Mouse (Mus musculus): ENCODE data around the gene Mrc1. TPM values are rescaled to one million over a fixed set of nuclear protein-coding genes. Genes with fewer than 3 reads are reported as not detected.
"Not testable (repeated sequence)": the region's sequence is repeated elsewhere in the genome, so short reads cannot be mapped to it uniquely, and the experiment has no call there.

Mrc1 gene
- total RNA-seq (2021), result 10 to 100 TPM; 24.8 to 31.3 TPM
- long read RNA-seq, experiment 1, full-length matches to known transcripts, result 1 of 8 reads
- long read RNA-seq, experiment 1, partial matches to known transcripts, result 6 of 8 reads
- long read RNA-seq, experiment 1, other reads (novel, unspliced or antisense), result 1 of 8 reads
- long read RNA-seq, experiment 2, result 0 reads

DNA sequence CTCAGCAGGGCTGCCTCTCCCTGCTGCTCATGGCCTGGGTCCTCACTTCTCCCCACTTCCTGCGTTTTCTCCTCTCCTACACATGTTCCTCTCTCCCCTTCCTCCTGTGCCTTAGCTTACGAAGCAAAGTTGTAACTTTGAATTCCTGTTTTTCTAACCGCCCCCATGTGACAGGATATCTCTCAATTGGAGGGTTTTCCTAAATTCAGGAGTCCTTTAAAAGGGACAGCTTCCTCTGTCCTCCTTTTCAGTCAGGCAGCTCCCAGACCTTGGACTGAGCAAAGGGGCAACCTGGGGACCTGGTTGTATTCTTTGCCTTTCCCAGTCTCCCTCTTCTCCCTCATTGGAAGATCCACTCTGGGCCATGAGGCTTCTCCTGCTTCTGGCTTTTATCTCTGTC lies at the start of gene Mrc1:
Gene Mrc1 (plus strand): TSS at position 244 of the 400 bp plus-strand sequence.
- DNase-seq, result no peak

DNA sequence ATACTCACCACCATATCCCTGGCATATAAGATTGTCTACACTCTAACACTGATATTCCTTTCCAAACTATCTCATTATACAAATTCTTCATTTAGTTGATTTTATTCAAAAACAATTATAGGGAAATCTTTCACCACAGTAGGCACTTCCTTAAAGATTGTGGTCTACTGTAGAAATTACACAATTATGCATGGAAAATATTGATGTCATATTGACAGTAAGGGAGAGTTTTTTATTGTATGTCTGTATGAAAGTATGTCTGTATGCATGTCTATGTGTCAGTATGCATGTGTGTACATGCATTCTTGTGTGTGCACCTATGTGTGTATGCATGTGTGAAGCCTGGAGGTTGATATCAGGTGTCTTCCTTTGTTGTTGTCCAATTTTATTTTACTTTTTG lies 44.8 kb upstream of the Mrc1 start:
- no peak for DNase-seq

DNA sequence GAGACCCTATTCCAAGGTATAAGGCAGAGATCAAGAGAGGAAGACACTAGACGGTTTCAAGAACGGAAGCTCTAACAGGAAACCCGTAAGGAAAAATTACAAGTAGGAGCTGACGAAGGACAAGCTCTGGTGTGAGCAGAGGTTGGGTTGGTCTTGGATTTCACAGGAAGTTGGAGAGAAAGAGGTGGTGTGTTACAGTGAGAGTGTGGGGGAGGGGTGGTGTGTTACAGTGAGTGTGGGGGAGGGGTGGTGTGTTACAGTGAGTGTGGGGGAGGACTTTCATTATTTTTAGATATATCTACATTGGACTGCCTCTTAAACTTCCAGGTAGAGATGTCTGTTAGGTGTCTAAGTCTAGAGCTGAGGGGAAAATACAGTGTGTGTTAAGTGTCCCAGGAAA lies 38.5 kb upstream of the Mrc1 start:
- DNase-seq, result no peak

DNA sequence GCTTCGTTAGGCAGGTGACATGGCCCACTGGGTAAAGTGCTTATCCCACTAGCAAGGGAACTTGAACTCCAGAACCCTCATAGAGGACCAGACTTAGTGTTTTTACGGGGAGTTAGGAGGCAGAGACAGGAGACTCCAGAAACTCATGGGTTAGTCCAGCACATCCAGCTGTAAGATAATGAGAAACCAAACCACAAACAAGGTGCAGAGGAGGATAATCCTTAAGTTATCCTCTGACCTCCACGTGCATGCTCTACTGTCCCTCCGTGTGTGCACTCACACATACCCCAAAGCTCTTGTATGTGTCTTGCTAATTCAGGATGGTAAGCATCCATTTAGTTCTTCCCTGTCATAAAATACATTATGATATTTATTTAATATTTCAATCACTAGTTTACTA lies 37.6 kb upstream of the Mrc1 start:
- no peak for DNase-seq

DNA sequence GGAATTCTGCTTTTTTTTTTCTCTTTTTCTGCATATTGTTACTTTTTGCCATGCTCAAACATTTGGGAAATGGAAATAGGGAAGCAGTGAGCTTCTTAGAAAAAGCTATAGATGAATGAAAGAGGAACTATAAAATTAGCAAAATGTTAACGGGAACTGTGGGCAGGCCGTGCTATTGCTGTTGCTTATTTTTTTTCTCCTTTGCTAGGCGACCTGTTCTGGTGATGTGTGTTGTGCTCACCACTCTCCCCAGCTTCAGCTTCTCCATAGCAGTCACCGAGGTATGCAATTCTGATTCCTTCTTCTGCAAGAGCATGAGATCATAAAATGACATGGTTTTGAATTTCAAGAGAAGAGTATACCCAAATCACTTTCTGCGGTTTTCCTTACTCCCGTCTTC lies 37.1 kb upstream of the Mrc1 start:
- no peak for DNase-seq

DNA sequence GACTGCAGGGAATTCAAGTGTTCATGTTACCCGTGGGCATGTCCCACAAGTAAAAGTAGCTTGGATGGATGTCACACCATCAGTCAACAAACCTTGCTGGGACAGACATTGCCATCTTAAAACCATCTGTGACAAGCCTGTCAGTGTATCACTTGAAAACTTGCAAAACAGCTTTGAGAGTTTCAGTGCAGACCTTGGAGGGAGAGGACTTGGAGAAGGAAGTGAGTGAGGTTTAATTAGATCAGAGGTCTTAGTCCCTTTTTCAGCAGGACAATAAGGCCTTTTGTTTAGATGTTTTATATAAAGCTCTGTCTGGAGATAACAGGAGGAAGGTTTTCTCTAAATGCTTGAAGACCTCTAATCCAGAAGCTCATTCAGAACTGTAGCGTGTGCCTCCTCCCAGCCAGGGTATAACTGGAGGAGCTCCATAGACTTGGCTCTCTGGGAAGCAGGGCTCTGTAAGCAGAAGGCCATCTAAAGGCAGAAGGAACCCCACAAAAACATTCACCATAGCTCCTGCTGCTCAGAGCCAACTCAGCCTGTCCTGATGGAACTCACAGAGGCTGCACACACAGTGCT lies 30.8 kb upstream of the Mrc1 start:
- DNase-seq, result not testable (repeated sequence)

DNA sequence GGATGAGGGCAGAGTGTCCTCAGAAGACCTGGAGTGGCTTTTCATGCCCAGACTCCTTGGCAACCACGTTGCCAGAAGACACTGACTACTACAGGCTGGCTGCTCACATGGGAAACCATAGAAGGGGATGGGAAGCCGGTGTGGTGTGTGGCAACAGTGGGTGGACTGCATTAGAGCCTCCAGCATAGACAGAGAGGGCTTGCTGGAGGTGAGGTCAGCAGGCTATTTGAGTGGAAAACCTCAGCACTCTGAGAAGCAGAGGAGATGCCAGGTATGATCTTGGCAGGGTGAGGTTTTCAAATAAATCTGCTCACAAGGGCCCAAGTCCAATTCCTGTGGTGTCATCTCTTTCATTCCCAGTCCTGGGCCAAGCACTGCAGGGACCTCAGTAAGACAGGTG lies 29.6 kb upstream of the Mrc1 start:
- no peak for DNase-seq

DNA sequence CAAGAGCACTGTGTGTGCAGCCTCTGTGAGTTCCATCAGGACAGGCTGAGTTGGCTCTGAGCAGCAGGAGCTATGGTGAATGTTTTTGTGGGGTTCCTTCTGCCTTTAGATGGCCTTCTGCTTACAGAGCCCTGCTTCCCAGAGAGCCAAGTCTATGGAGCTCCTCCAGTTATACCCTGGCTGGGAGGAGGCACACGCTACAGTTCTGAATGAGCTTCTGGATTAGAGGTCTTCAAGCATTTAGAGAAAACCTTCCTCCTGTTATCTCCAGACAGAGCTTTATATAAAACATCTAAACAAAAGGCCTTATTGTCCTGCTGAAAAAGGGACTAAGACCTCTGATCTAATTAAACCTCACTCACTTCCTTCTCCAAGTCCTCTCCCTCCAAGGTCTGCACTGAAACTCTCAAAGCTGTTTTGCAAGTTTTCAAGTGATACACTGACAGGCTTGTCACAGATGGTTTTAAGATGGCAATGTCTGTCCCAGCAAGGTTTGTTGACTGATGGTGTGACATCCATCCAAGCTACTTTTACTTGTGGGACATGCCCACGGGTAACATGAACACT lies 28.2 kb upstream of the Mrc1 start:
- not testable (repeated sequence) for DNase-seq

DNA sequence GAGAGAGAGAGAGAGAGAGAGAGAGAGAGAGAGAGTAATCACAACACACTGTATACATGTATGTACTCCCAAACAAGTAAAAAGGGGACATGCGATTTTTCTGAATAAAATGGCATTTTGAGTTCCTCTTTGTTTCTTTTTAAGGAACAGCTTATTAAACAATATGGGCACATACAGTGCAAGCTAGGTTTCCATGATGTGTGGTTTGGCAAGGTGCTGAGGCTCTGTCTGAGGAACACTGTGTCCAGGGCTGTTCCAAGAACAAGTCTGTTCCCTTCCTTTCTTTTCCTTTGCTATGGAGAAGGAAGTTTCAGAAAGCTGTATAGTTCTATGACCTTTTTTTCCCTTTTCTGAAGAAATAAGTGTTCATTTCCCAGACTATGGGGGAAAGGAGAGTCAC lies 24.9 kb upstream of the Mrc1 start:
- no peak for DNase-seq

DNA sequence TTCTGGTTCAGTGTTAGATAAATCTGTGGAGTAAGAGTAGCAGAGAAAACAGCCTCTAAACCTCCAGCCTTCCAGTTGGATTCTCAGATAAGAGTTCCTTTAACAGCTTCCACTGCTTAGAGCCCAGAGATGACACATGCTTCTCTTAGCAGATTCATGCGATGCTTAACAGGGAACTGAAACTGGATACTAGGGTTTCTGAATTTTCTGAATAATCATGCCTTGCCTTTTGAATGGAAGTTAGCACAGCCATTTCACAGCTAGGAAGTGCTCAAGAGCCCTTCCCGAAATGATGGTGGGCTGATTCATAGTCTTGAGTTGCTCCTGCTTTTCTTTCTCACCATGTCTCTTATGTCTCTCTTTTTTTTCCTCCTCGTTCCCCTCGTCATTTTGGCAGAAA lies 22.4 kb upstream of the Mrc1 start:
- DNase-seq, result no peak

DNA sequence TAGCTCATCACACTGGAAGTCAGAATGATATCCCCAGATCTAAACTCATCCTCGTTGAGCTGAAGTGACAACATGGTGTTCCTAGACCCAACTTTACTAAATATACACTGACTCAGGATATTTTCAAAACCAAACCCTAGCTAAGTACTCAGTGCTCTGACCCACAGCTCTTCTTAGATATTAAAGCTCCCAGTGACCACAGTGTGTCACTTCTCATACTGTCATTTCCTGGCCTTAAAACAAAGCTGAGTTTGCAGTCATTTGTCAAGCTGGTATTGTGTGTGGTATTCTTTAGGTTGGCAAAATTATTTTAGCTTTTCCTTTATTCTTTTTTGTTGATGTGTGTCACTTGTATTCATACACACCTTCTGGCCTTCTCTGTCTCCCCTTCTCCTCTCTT lies 18.5 kb upstream of the Mrc1 start:
- no peak for DNase-seq

DNA sequence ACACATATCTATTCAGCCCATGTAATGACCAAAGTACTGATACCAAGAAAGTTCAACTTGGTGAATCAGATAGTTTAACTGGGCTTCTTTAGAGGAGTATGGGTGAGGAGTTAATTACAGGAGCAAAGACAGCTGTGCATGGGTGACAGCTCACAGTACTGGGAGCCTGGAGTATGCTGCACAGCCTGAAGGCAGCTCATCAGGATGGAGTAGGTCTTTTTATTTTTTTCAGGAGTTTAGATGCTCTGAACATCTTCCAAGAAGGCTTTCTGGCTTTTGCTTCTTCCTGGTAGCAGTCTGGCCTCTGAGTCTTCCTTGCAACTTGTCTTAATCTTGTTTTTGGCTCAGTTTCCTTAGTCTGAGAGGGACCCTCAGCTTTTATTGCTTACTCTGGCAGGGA lies 17.6 kb upstream of the Mrc1 start:
- DNase-seq, result no peak

DNA sequence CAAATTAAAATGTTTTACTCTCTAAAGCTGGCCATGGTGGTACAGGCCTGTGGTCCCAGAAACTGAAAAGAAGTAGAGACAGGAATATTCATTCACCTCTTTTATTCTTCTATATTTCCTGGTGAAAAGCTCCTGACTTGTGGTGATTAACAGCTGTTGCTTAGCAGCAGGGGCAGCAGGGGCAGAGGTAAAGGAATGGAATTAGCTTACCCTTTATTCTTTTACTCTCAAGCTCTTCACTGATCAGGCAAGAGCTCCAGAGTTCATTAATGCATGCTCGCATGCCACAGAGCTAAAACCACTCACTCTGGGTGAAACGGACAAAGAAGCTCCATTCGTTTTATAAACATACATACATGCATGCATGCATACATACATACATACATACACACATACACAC lies 14.4 kb upstream of the Mrc1 start:
- no peak for DNase-seq

DNA sequence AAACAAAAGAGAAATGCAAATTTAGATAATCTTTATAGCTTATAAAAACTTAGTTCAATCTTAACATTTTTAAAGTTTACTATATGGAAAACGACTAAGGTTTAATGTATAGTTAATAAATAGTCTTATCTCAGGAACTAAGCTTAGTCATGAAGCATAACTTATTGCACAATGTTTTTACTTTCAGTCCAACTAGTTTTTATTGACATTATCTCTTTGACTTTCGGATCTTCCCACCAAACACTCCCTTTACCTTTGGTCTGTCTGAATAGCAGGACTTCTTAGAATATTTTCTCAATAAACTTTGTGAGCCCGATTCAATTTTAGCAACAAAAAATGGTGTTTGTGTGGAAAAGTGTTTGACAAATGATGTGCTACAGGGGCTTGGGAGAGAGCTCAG lies 12.5 kb upstream of the Mrc1 start:
- no peak for DNase-seq

DNA sequence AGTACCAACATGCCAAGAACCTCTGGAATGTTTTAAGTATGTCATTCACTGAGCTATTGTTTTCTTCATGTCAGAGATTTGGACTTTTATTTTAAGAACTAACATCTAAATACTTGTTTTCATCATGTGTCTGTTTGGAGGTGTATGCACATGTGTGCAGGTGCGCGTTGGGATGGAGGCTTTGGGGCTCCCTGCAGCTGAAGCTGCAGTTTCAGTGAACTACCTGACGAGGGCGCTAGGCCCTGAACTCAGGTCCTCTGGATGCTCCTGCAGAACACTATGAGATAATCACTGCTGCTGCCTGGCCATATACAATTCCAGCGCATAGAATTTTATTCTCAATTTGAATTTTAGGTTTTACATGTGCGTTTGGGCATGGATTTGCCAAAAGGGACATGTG lies 11.1 kb upstream of the Mrc1 start:
- DNase-seq, result no peak

DNA sequence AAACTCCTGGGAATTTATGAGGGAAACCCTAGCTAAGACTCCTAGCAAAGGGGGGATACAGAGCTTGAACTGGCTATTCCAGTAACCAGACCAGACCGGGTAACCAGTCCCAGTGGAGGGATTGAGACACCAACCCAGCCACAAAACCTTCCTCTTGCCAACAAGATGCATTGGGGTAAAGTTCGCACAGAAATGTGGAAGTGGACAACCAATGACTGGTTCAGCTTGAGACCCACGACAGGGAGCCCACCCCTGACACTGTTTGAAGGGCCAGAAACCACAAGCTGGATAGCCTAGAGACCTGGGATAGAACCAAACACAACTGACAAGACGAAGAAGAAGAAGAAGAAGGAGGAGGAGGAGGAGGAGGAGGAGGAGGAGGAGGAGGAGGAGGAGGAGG lies 4.8 kb upstream of the Mrc1 start:
- DNase-seq, result no peak

DNA sequence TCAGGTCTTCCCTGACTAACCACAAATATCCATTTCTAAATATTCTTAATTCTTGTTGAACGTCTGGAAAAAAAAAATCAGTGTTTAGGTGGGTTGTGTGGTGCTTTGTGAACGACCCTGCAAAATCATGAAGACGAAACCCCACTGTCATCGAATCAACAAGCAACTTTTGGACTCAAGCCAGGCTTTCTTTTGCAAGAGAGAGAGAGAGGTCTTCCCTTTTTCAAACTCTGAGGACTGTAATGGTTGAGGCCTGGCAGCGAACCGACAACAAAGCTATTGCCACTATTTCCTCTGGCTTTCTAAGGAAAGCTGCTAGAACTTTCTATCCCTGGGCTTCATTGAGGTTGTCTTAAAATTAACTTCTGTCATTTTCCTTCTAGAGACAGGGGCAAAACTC lies 697 bp upstream of the Mrc1 start:
- DNase-seq, result no peak

DNA sequence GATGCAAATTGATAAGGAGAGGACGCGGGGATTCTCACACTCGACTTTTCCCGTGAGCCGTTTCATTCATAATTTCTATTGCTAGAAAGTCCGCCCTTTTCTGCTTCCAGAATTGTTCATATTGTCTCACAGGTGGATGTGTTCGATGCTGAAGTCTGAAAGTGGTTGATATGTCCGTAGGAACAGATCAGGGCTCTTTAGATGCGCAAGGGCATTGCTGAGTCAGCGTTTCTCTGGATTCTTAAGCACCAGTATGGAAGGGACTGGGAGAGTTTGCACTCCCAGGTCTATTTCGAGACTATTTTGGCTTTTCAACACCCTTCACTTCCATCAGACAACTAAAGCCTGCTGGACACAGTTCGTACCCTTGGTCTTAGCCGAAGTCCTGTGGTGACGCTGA lies 787 bp downstream of the Mrc1 start:
- DNase-seq, result no peak

DNA sequence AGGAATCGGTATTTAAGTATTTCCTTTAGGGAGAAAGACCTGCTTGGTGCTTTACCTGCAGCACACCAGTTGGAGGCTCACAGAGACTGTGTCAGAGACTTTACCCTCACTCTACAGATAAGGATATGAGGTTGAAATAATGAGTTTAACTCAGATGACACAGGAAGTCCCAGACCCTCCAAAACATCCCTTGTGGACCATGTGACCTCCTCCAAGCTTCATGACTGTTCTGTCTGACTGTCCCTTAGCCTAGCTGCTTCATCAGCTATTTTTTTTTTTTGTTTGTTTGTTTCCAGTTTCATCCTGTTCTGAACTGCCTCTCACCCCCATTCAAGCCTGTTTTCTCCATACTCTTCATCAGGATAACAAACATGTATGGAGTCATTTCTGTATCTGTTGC lies 3.7 kb downstream of the Mrc1 start:
- no peak for DNase-seq

DNA sequence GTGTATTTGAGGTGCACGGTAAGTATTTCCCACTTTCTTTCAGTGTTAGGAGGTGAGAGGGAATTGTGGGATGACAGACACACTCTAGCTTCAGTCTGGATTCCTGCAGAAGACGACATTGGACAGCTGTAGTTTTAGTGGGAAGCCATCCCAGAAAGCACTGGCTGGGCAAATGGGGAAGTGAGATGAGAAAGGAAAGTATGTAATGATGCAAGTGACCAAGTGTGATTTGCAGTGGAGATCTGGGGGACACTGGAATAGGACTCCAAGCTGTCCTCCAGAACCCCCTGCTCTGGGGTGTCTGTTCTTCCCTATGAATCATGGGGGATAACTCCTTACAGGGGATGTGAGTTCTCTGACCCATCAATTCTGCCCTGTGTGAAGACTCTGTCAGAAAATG lies 4.8 kb downstream of the Mrc1 start:
- DNase-seq, result no peak

DNA sequence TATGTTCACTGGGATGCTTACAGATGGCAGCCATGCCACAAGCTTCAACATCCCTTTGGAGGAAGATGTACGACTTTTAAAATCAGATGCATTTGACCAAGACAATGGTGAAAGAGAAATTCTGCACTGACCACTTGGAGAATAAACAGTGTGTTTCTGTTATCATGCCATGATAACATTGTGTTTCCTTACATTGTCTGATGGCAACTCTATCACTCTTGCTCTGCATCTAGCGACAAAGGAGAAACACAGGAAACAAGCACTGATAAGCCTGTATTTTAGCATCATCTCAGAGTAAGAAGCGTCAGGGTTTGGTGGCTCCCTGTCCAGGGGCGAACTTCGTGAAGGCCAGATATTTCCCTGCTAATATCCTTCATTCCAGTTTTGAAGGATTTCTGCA lies 6.1 kb downstream of the Mrc1 start:
- no peak for DNase-seq

DNA sequence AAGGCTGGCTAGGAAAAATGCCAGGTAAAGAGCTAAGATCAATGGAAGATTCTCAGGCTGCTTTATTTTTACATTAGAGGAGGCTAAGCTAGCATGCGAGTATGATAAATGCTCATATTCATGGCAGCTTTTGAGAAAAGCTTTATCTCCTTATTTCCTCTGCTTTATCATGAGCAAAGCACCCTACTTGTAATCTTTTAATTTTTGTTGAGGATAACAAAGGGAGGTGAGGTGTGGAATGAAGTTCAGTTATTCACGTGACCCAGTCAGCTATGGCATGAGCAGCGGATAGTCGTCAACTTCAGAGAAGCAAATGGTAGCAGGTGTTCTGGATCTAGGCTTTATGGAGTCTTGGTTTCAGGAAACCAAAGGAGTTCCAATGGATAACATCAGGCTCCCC lies 7.7 kb downstream of the Mrc1 start:
- no peak for DNase-seq

DNA sequence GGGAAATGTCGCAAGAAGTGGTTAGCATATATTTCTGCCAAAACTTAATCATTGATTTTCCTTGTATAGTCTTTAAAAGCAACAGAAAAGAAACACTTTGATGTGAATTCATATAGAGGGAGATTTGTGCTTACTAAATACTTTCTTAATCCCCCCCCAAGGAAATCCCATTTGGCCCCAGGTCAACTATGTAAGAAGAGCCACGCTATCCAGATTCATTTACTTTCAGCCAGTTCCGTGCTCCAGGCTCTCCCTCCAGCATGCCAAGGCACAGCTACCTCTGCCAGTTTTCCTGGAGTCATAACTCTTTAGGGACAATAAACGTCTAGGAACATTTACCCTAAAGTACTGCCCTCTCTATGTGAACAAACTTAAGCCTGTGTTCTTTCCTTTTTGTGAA lies 8.5 kb downstream of the Mrc1 start:
- peak; percentile 44 for DNase-seq

DNA sequence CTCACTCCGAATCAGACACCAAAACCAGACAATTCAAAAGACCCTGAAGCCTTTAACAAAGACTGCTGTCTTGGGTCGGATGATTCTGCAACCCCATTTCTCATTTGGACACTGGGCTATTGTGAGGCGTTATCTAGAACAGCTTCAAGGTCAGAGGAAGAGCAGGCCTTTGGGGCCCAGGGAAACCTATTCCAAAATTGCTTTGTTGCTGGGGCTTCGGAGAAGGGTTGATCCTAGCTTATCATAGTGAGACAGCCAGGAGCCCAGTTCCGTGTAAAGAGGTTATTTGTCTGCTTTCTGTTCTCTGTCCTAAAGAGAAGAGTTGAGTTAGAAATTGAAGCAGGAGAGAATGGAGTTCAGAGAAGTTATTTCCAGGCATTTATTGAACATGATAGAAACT lies 10.0 kb downstream of the Mrc1 start:
- DNase-seq, result no peak

DNA sequence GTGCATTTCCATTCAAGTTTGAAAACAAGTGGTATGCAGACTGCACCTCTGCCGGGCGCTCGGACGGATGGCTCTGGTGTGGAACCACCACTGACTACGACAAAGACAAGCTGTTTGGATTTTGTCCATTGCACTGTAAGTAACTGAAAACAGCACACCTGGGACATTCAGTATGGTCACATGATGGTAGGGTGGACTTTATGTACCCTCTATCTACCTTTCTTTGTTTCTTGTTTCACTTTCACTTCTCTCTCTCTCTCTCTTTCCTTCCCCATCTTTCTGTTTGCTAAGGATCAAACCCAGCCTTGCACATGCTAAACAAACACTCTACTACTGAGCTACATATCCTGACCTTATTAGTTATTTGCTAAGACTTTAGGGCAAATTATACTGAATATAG lies 15.0 kb downstream of the Mrc1 start:
- no peak for DNase-seq

Data from adrenal gland, postnatal 10 days (tissue).